In the genomic region with DNA sequence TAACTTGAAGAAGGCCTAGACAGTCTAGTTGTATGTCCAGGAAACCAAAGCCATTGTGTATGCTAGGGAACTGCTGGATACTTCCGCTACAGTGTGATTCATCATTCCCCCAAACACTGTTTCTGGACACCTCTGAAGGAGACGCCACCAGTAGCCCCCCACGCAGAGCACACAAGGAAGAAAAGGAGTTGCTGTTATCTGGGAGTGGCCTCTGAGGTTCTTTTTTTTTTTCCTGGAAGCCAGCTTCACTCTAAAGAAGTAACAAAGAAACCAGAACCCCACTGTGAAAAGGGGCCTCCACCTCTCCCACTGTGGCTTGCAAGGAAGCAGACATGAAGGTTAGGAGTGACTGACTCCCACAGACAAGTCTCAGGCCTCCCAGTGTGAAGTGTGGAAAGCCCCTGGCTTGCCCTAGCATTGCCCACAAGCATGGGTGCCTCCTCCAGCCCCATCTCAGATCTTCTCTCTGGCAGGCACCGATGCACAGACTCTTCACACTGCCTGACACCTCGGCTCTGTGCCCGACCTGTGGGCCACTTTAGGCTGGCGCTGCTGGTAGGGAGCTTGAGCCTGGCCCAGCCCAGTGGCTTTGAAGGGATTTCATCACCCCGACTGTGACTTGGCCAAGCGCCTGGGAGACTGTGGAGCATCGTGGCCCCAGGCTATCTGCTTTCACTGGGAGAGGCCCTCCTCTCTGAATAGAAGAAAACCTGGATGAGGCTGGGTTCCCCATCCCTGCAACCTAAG, we compare ENCODE assay signal across 9 mouse cellular contexts.
DNase-seq lines count a peak whose midpoint lies in the region; ATAC-seq and TF ChIP-seq lines count a peak whose summit lies in the region.
"Had no signal": no experiment of that assay in that cellular context is flagged by ENCODE, and none has a peak within 500 bp of the region (broad histone marks: within the 10 kb centered on the region; RNA-seq: fewer than 3 reads in every experiment).

No protein-coding gene starts in this region.

- DNase-seq in ES-E14 (ENCODE audit: low read depth, low spot score), result peak; percentile 80
- peak; percentile 99 for DNase-seq in adipocyte (ENCODE audit: low spot score)
- DNase-seq in heart, adult 9 months (ENCODE audit: low spot score in 2 of 2), result peak; percentile 84 to 85
- DNase-seq in kidney, postnatal 25 days, result peak; percentile 51 to 71

- in situ Hi-C loops in ES-E14 (cut with MboI; ENCODE audit: low sequenced_read_pairs in 2 of 2, unreplicated experiment in 2 of 2), result no loop called here

- H3K4me3 ChIP-seq in ES-E14 (ENCODE audit: insufficient read depth in 1 of 2, low read depth in 1 of 2, low read length in 2 of 2, poor library complexity in 1 of 2, severe bottlenecking in 1 of 2), result peak overlapping the region in 1 of 2 experiments; percentile 0; a peak in 1 of 4 replicates
- H3K4me3 ChIP-seq in embryonic facial prominence, embryonic 12.5 days, result no peak overlapping the region
- H3K4me3 ChIP-seq in midbrain, embryonic 16.5 days (ENCODE audit: low read depth, low read length), result no peak overlapping the region
- H3K4me3 ChIP-seq: erythroblast, embryonic 14.5 days had no signal

- H3K27me3 ChIP-seq in embryonic facial prominence, embryonic 12.5 days, result no peaks in the 10 kb centered on the region
- 0 out of 2 replicates have a peak, but pooled peaks cover 2% of the 10 kb centered on the region for H3K27me3 ChIP-seq in midbrain, embryonic 16.5 days (ENCODE audit: control insufficient read depth, insufficient read depth, low read depth, low read length)

- WGBS in embryonic facial prominence, embryonic 12.5 days, result 21% methylated on average over 10 of the region's 10 CpGs
- WGBS in midbrain, embryonic 16.5 days, result 9% methylated on average over 10 of the region's 10 CpGs

- no peak overlapping the region for H3K9ac ChIP-seq in ES-E14 (ENCODE audit: insufficient read depth, low read depth, low read length, poor library complexity, severe bottlenecking)
- H3K9ac ChIP-seq in embryonic facial prominence, embryonic 12.5 days, result no peak overlapping the region
- no peak overlapping the region for H3K9ac ChIP-seq in midbrain, embryonic 16.5 days (ENCODE audit: low read depth, low read length)

- no peak overlapping the region for H3K27ac ChIP-seq in ES-E14 (ENCODE audit: insufficient read depth, low read depth, low read length, poor library complexity, severe bottlenecking)
- 0 out of 2 replicates have a peak overlapping the region, but pooled peaks have one; percentile 43 for H3K27ac ChIP-seq in embryonic facial prominence, embryonic 12.5 days
- H3K27ac ChIP-seq in midbrain, embryonic 16.5 days (ENCODE audit: low read length), result no peak overlapping the region

- no peaks in the 10 kb centered on the region for H3K36me3 ChIP-seq in ES-E14 (ENCODE audit: control insufficient read depth, insufficient read depth, low read length, poor library complexity, severe bottlenecking)
- H3K36me3 ChIP-seq in embryonic facial prominence, embryonic 12.5 days, result no peaks in the 10 kb centered on the region
- H3K36me3 ChIP-seq in midbrain, embryonic 16.5 days (ENCODE audit: control insufficient read depth, insufficient read depth, low read length), result no peaks in the 10 kb centered on the region

- H3K9me3 ChIP-seq in ES-E14 (ENCODE audit: control insufficient read depth, insufficient read depth, low read depth, low read length), result no peaks in the 10 kb centered on the region
- H3K9me3 ChIP-seq in embryonic facial prominence, embryonic 12.5 days, result no peaks in the 10 kb centered on the region
- H3K9me3 ChIP-seq in midbrain, embryonic 16.5 days (replicated peaks; ENCODE audit: control insufficient read depth, low read length, poor library complexity, severe bottlenecking), result no peaks in the 10 kb centered on the region

- H3K4me2 ChIP-seq in embryonic facial prominence, embryonic 12.5 days (replicated peaks), result no peak overlapping the region
- no peak overlapping the region for H3K4me2 ChIP-seq in midbrain, embryonic 16.5 days (ENCODE audit: low read length)

- peaks cover 8 to 16% of the 10 kb centered on the region in 2 experiments; a peak in 3 of 4 replicates for H3K4me1 ChIP-seq in ES-E14 (ENCODE audit: control insufficient read depth in 2 of 2, insufficient read depth in 2 of 2, low read length in 2 of 2, poor library complexity in 1 of 2)
- peaks cover 35% of the 10 kb centered on the region for H3K4me1 ChIP-seq in embryonic facial prominence, embryonic 12.5 days
- peaks cover 8% of the 10 kb centered on the region; the same call in 1 of the 2 replicates for H3K4me1 ChIP-seq in midbrain, embryonic 16.5 days (ENCODE audit: control insufficient read depth, insufficient read depth, low read length)

- 0 out of 2 replicates have a peak, but pooled peaks have one; percentile 22 for ATAC-seq in embryonic facial prominence, embryonic 12.5 days (ENCODE audit: insufficient number of reproducible peaks, insufficient read depth, low FRiP score, low TSS enrichment)
- ATAC-seq in midbrain, embryonic 16.5 days, result peak; percentile 78
- ATAC-seq in CD4-positive, CD25-positive, alpha-beta regulatory T cell, adult 4 months, result no peak
- no peak for ATAC-seq in megakaryocyte, adult 5-6 weeks (ENCODE audit: poor library complexity, severe bottlenecking)

TF ChIP-seq in ES-E14, 5 proteins besides CTCF, POLR2A, EP300 and RAD21:
- TF ChIP-seq ZNF384 (IDR thresholded peaks at IDR 0.05; ENCODE audit: low read depth, low read length) (peak; percentile 43), HCFC1 (IDR thresholded peaks at IDR 0.05; ENCODE audit: borderline replicate concordance, insufficient read depth, low read length) (no peak)

Comparison
In these comparisons a context has a peak if more than half of its experiments do, and no peak if none do; other contexts are left out.
1. ATAC-seq: peak in embryonic facial prominence, embryonic 12.5 days (single experiment) and midbrain, embryonic 16.5 days (single experiment); none in CD4-positive, CD25-positive, alpha-beta regulatory T cell, adult 4 months (single experiment) and megakaryocyte, adult 5-6 weeks (single experiment).
2. Peak in every context shown above with its lines, with median percentiles within 50 percentile points of each other: DNase-seq.